Mouse (Mus musculus) ES-E14 (cell line): ENCODE results near the gene Crebl2. TPM values are rescaled to one million over a fixed set of nuclear protein-coding genes. Genes with fewer than 3 reads are reported as not detected.

Source experiments
- DNase-seq: peaks from one replicate; pipeline ENCODE4 v3.0.0-alpha.2; 2013; ENCODE audit warnings: low read depth, low spot score
- H3K27ac ChIP-seq: 2 replicates; pipeline ENCODE4 v1.5.1; 2012; ENCODE audit warnings: low read depth, mild to moderate bottlenecking, low read length, moderate library complexity, mixed read lengths; ENCODE audit not compliant: poor library complexity, insufficient read depth, severe bottlenecking
- H3K36me3 ChIP-seq: 2 replicates; pipeline ENCODE4 v1.6.1; 2012; ENCODE audit warnings: mild to moderate bottlenecking, low read length, moderate library complexity, mixed read lengths; ENCODE audit not compliant: control insufficient read depth, poor library complexity, insufficient read depth, severe bottlenecking
- H3K4me1 ChIP-seq, 2 experiments: fragments of 150-350 bp in 1 of 2; sonication (generic) in 1 of 2; 2 replicates each; pipeline ENCODE4 v1.6.1; 2012; ENCODE audit warnings: low read length in 2 of 2, mild to moderate bottlenecking in 1 of 2, mixed read lengths in 1 of 2; ENCODE audit not compliant: control insufficient read depth in 2 of 2, insufficient read depth in 2 of 2, poor library complexity in 1 of 2
- H3K4me3 ChIP-seq, 2 experiments: fragments of 150-350 bp in 1 of 2; sonication (generic) in 1 of 2; 2 replicates each; pipeline ENCODE4 v1.5.1; 2012; ENCODE audit warnings: low read length in 2 of 2, low read depth in 1 of 2, mild to moderate bottlenecking in 1 of 2, mixed read lengths in 1 of 2; ENCODE audit not compliant: insufficient read depth in 1 of 2, poor library complexity in 1 of 2, severe bottlenecking in 1 of 2
- H3K9ac ChIP-seq: 2 replicates; pipeline ENCODE4 v1.6.1; 2012; ENCODE audit warnings: low read depth, mild to moderate bottlenecking, low read length, mixed read lengths; ENCODE audit not compliant: poor library complexity, insufficient read depth, severe bottlenecking
- H3K9me3 ChIP-seq: fragments of 150-350 bp; sonication (generic); 2 replicates; pipeline ENCODE4 v1.6.1; 2012; ENCODE audit warnings: low read depth, mild to moderate bottlenecking, low read length; ENCODE audit not compliant: control insufficient read depth, insufficient read depth
- CHD2 ChIP-seq: IDR thresholded peaks from 2 replicates; pipeline ENCODE4 v1.6.1; 2014; ENCODE audit warnings: mild to moderate bottlenecking, low read depth, low read length, inconsistent platforms
- HCFC1 ChIP-seq: IDR thresholded peaks from 2 replicates; pipeline ENCODE4 v1.6.1; 2012; ENCODE audit warnings: low read length, inconsistent platforms, borderline replicate concordance; ENCODE audit not compliant: insufficient read depth
- MAFK ChIP-seq: IDR thresholded peaks from 2 replicates; pipeline ENCODE4 v1.6.1; 2014; ENCODE audit warnings: mild to moderate bottlenecking, low read depth, low read length, inconsistent platforms; ENCODE audit not compliant: insufficient read depth
- ZC3H11A ChIP-seq: IDR thresholded peaks from 2 replicates; pipeline ENCODE4 v1.6.1; 2012; ENCODE audit warnings: low read depth, mild to moderate bottlenecking, inconsistent platforms, low read length, borderline replicate concordance
- ZNF384 ChIP-seq: IDR thresholded peaks from 2 replicates; pipeline ENCODE4 v1.6.1; 2012; ENCODE audit warnings: low read depth, low read length, inconsistent platforms
- in situ Hi-C, 2 experiments: fragments of 600-800 bp; cut with MboI; formaldehyde crosslinking; loops; one replicate each; pipeline ENCODE4 v1.15.1; 2025; ENCODE audit warnings: low sequenced_read_pairs in 2 of 2, inconsistent platforms in 1 of 2; ENCODE audit not compliant: unreplicated experiment in 2 of 2
- total RNA-seq: library from RNA; depleted of rRNA; stranded (reverse); fragments of 300-350 nt; gene quantifications from 2 replicates; pipeline ENCODE4 v1.2.3, GENCODE M21; 2012

Crebl2 gene
- total RNA-seq, 1 experiment, result 4.3 TPM

DNA sequence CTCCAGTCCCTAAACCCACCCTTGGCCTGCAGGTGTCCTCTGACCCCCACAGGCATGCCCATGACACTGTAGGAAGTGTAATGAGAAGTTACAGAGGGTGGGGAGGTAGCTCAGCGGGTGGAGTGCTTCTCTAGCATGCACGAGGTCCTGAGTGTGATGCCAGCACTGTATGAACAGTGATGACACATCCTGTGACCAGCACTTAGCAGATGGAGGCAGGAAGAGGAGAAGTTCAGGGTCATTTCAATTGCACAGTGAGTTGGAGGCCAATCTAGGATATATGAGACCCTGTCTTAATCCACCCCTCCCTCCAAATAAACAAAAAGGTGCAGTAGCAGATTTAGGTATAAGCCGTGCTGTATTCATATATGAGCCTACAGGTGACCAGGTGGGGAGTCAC is 20.0 kb downstream of the Crebl2 start:
- TF ChIP-seq HCFC1 (no peak), MAFK (no peak), ZNF384 (no peak), ZC3H11A (no peak), CHD2 (no peak)

GRCm38 (mm10) chr6:134854782-134855181 is 24.8 kb downstream of the Crebl2 start:
- no peaks in the 10 kb centered on the region for H3K9me3 ChIP-seq

More for the DNA sequence above, 20.0 kb downstream of the Crebl2 start:
- H3K4me1 ChIP-seq, result peaks cover 0 to 7% of the 10 kb centered on the region in 2 experiments; a peak in 1 of 4 replicates
- no peaks in the 10 kb centered on the region for H3K36me3 ChIP-seq
- DNase-seq, result no peak
- H3K27ac ChIP-seq, result no peak overlapping the region
- no peak overlapping the region for H3K4me3 ChIP-seq
- no peak overlapping the region for H3K9ac ChIP-seq
- in situ Hi-C loops, result loop anchor here in 1 of 2 experiments (25.0 kb wide), 1 partner anchor 188 kb away; no protein-coding TSS in a partner anchor
- no peaks in the 10 kb centered on the region for H3K9me3 ChIP-seq

GRCm38 (mm10) chr6:134855926-134856325 is 26.0 kb downstream of the Crebl2 start:
- Histone ChIP-seq H3K4me1 (peaks cover 0 to 15% of the 10 kb centered on the region in 2 experiments; a peak in 2 of 4 replicates), H3K27ac (no peak overlapping the region), H3K9ac (no peak overlapping the region), H3K9me3 (no peaks in the 10 kb centered on the region), H3K36me3 (no peaks in the 10 kb centered on the region; the same call in 1 of the 2 replicates), H3K4me3 (no peak overlapping the region)
- DNase-seq, result no peak
- no peak for TF ChIP-seq MAFK
- TF ChIP-seq HCFC1, result no peak
- TF ChIP-seq ZC3H11A, result no peak
- no peak for TF ChIP-seq ZNF384
- no peak for TF ChIP-seq CHD2
- in situ Hi-C loops, result no loop called here

More at GRCm38 (mm10) chr6:134854782-134855181, 24.8 kb downstream of the Crebl2 start:
- in situ Hi-C loops, result no loop called here
- DNase-seq, result no peak
- Histone ChIP-seq H3K9ac (no peak overlapping the region), H3K36me3 (no peaks in the 10 kb centered on the region; the same call in 1 of the 2 replicates), H3K4me1 (peaks cover 0 to 7% of the 10 kb centered on the region in 2 experiments; a peak in 1 of 4 replicates), H3K4me3 (no peak overlapping the region), H3K27ac (no peak overlapping the region)
- no peak for TF ChIP-seq ZNF384

GRCm38 (mm10) chr6:134859021-134859420 is 29.1 kb downstream of the Crebl2 start:
- H3K36me3 ChIP-seq, result no peaks in the 10 kb centered on the region; the same call in 1 of the 2 replicates
- no peak overlapping the region for H3K4me3 ChIP-seq
- in situ Hi-C loops, result no loop called here
- no peak overlapping the region for H3K27ac ChIP-seq
- H3K9me3 ChIP-seq, result no peaks in the 10 kb centered on the region
- H3K4me1 ChIP-seq, result peaks cover 0 to 18% of the 10 kb centered on the region in 2 experiments; a peak in 2 of 4 replicates
- no peak overlapping the region for H3K9ac ChIP-seq
- no peak for DNase-seq
- TF ChIP-seq ZC3H11A (no peak), CHD2 (no peak), ZNF384 (no peak), HCFC1 (no peak), MAFK (no peak)

GRCm38 (mm10) chr6:134860275-134860674 is 30.3 kb downstream of the Crebl2 start:
- DNase-seq, result no peak
- H3K36me3 ChIP-seq, result no peaks in the 10 kb centered on the region; the same call in 1 of the 2 replicates
- in situ Hi-C loops, result no loop called here
- no peak overlapping the region for H3K27ac ChIP-seq
- H3K4me3 ChIP-seq, result no peak overlapping the region
- no peaks in the 10 kb centered on the region for H3K9me3 ChIP-seq
- no peak overlapping the region for H3K9ac ChIP-seq
- peaks cover 0 to 16% of the 10 kb centered on the region in 2 experiments; a peak in 2 of 4 replicates for H3K4me1 ChIP-seq
- TF ChIP-seq ZNF384 (no peak), MAFK (no peak), ZC3H11A (no peak), HCFC1 (no peak), CHD2 (no peak)
